Mouse (Mus musculus) forebrain, embryonic 15.5 days (tissue): ENCODE results near the gene Mdfi. TPM values are rescaled to one million over a fixed set of nuclear protein-coding genes. Genes with fewer than 3 reads are reported as not detected.

Experiments used
- ATAC-seq: fragments of 200-750 bp; cut with Nextera tagmentation; replicated peaks from 2 replicates; pipeline ENCODE4 v1.8.0; 2017; ENCODE audit warnings: mild to moderate bottlenecking, moderate TSS enrichment, moderate library complexity
- H3K27ac ChIP-seq: fragments of 300-500 bp; sonication (generic); replicated peaks from 2 replicates; pipeline ENCODE4 v1.5.1; 2015; ENCODE audit warnings: mild to moderate bottlenecking, inconsistent platforms
- H3K27me3 ChIP-seq: fragments of 300-500 bp; sonication (generic); 2 replicates; pipeline ENCODE4 v1.6.1; 2015; ENCODE audit warnings: inconsistent platforms
- H3K36me3 ChIP-seq: fragments of 300-500 bp; sonication (generic); 2 replicates; pipeline ENCODE4 v1.6.1; 2015; ENCODE audit warnings: mild to moderate bottlenecking, inconsistent platforms
- H3K4me1 ChIP-seq: fragments of 300-500 bp; sonication (generic); 2 replicates; pipeline ENCODE4 v1.6.1; 2015; ENCODE audit warnings: inconsistent platforms
- H3K4me2 ChIP-seq: fragments of 300-500 bp; sonication (generic); replicated peaks from 2 replicates; pipeline ENCODE4 v1.6.1; 2015; ENCODE audit warnings: mild to moderate bottlenecking, inconsistent platforms
- H3K4me3 ChIP-seq: fragments of 300-500 bp; sonication (generic); 2 replicates; pipeline ENCODE4 v1.5.1; 2015; ENCODE audit warnings: mild to moderate bottlenecking, inconsistent platforms
- H3K9ac ChIP-seq: fragments of 300-500 bp; sonication (generic); replicated peaks from 2 replicates; pipeline ENCODE4 v1.6.1; 2015; ENCODE audit warnings: mild to moderate bottlenecking, inconsistent platforms
- H3K9me3 ChIP-seq: fragments of 300-500 bp; sonication (generic); 2 replicates; pipeline ENCODE4 v1.6.1; 2016; ENCODE audit warnings: inconsistent platforms
- WGBS: fragments of 180-500 bp; shearing (Covaris S2); methylation state at CpG from one replicate; pipeline ENCODE4 v1.1.7; 2015; ENCODE audit warnings: mixed read lengths; 5-methylcytosine and 5-hydroxymethylcytosine counted together
- polyA plus RNA-seq: library from polyadenylated mRNA; unstranded; fragments of >200 nt; fragmentation: Nextera tagmentation; extraction: Ambion mirVana; gene quantifications from 2 replicates; pipeline ENCODE4 v1.2.1, GENCODE M21; 2015

Gene Mdfi
- polyA plus RNA-seq, 1 experiment from 2014 or later: 2.5 TPM

DNA sequence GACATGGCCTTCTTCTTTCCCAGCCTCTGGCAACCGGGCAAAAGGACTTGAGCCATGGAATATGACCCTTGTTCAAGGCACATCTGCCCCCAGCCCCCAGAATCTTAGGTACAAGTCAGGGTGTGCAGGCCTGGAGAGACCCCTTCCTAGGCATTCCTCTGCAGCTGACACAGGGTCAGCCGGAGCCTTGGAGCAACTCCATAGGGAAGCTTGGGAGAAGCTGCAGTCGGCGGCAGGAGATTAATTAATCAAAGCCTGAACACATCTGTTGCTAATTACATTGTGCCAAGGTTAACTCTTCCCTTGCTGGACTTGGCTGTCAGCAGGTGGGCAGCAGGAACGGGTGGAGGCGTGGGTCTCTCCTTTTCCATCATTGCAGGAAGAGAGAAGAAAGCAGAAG is 20.0 kb downstream of the Mdfi start:
- ATAC-seq: no peak
- Histone ChIP-seq H3K4me1 (peaks cover 6% of the 10 kb centered on the region; the same call in 1 of the 2 replicates), H3K4me3 (no peak overlapping the region), H3K36me3 (no peaks in the 10 kb centered on the region), H3K4me2 (no peak overlapping the region), H3K27ac (no peak overlapping the region), H3K9ac (no peak overlapping the region), H3K9me3 (no peaks in the 10 kb centered on the region), H3K27me3 (0 out of 2 replicates have a peak, but pooled peaks cover 3% of the 10 kb centered on the region)
- 18% methylated on average over 6 of the region's 6 CpGs for WGBS

DNA sequence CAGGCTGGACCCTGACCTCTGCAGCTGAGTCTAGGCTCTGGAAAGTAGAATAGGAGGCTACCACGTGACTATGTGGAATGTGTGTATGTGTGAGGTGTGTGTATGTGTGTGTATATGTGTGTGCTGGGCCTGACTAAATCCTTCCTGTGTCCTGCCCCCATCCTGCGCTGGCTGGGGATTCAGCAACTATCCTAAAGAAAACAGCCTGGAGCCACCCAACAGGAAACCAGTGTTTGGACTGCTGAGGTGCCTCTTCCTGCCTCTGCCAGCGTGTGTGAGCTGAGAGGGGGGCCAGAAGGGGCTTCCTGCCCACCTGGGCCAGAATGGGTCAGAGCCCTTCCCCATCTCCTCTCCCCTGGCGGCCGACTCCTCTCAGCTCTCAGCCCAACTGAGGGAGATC is 20.9 kb downstream of the Mdfi start:
- Histone ChIP-seq H3K9ac (no peak overlapping the region), H3K27ac (no peak overlapping the region), H3K36me3 (no peaks in the 10 kb centered on the region), H3K4me1 (peaks cover 6% of the 10 kb centered on the region; the same call in 1 of the 2 replicates), H3K4me2 (no peak overlapping the region), H3K27me3 (0 out of 2 replicates have a peak, but pooled peaks cover 3% of the 10 kb centered on the region), H3K9me3 (no peaks in the 10 kb centered on the region), H3K4me3 (no peak overlapping the region)
- 61% methylated on average over 5 of the region's 5 CpGs for WGBS
- peak; percentile 38; the same call in 1 of the 2 replicates for ATAC-seq

DNA sequence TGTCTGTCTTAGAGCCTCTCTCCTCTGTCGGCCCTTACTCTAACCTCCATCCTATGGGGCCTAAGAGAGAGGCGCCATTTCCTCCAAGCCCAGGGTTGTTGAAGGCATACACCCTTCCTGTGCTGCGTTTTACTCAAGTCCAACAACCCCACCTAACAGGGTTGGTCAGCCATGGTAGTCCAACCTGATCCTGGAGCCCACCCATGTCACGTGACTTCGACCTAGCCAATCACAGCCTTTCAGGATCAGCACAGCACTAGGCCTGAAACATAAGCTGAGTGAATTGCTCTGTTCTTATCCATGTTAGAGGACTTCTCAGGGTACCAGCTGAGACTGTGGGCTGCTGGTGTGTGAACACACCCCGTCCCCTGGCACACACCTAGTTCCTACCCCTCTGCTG is 22.3 kb downstream of the Mdfi start:
- H3K9me3 ChIP-seq: no peaks in the 10 kb centered on the region
- no peak overlapping the region for H3K4me2 ChIP-seq
- 0 out of 2 replicates have a peak, but pooled peaks cover 3% of the 10 kb centered on the region for H3K27me3 ChIP-seq
- peaks cover 6% of the 10 kb centered on the region; the same call in 1 of the 2 replicates for H3K4me1 ChIP-seq
- H3K36me3 ChIP-seq: no peaks in the 10 kb centered on the region
- H3K9ac ChIP-seq: no peak overlapping the region
- H3K27ac ChIP-seq: no peak overlapping the region
- ATAC-seq: no peak
- WGBS: 88% methylated on average over 6 of the region's 6 CpGs
- H3K4me3 ChIP-seq: no peak overlapping the region

DNA sequence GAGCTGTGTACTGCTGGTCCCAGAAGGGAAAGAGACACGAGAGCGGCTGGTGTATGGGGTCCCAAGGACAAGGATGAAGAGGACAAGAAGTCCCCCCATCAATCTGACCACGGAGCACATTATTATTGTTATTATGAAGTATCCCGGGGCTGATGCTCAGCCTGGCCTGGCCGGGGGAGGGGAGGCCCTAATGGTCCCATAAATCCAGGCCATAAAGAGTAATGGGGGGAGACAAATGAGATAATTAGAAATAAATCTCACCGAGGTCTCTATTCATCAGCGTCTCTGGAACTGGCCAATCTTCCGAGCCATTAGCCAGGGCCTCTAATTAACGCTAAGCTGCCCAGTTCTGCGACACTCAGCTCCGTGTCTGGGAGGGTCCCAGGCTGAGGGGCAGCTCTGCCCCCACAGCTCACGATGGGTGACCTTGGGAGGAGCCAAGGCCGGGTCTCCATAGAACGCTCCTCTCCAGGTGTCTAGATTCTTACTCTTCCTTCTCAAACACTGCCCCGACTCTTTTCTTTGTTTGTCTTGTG is 23.2 kb downstream of the Mdfi start:
- no peak overlapping the region for H3K4me2 ChIP-seq
- H3K27me3 ChIP-seq: 0 out of 2 replicates have a peak, but pooled peaks cover 3% of the 10 kb centered on the region
- H3K4me3 ChIP-seq: no peak overlapping the region
- no peak overlapping the region for H3K27ac ChIP-seq
- no peaks in the 10 kb centered on the region for H3K9me3 ChIP-seq
- ATAC-seq: no peak
- no peak overlapping the region for H3K9ac ChIP-seq
- H3K4me1 ChIP-seq: peaks cover 6% of the 10 kb centered on the region; the same call in 1 of the 2 replicates
- no peaks in the 10 kb centered on the region for H3K36me3 ChIP-seq
- WGBS: 23% methylated on average over 15 of the region's 15 CpGs

DNA sequence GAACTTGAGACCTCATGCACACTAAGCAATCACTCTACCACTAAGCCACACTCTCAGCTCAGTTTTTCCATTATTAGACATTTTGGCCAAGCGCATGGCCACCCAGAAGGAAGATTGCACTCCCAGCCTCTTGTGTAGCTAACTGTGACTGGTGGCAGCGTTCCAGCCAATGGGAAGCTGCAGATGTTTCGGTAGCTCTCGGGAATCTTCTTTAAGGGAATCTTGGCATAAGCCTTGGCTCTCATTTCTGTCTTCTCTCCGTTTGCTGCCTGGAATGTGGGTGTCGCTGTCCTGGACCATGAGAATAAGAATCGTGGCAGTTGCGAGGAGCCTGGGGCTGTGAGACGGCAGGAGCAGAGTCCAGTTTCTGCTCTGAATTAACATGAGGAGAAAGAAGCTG is 28.3 kb downstream of the Mdfi start:
- no peak overlapping the region for H3K4me2 ChIP-seq
- H3K4me1 ChIP-seq: no peaks in the 10 kb centered on the region
- no peak for ATAC-seq
- H3K36me3 ChIP-seq: no peaks in the 10 kb centered on the region
- 45% methylated on average over 9 of the region's 9 CpGs for WGBS
- H3K4me3 ChIP-seq: no peak overlapping the region
- no peak overlapping the region for H3K27ac ChIP-seq
- no peak overlapping the region for H3K9ac ChIP-seq
- no peaks in the 10 kb centered on the region for H3K27me3 ChIP-seq
- no peaks in the 10 kb centered on the region for H3K9me3 ChIP-seq

DNA sequence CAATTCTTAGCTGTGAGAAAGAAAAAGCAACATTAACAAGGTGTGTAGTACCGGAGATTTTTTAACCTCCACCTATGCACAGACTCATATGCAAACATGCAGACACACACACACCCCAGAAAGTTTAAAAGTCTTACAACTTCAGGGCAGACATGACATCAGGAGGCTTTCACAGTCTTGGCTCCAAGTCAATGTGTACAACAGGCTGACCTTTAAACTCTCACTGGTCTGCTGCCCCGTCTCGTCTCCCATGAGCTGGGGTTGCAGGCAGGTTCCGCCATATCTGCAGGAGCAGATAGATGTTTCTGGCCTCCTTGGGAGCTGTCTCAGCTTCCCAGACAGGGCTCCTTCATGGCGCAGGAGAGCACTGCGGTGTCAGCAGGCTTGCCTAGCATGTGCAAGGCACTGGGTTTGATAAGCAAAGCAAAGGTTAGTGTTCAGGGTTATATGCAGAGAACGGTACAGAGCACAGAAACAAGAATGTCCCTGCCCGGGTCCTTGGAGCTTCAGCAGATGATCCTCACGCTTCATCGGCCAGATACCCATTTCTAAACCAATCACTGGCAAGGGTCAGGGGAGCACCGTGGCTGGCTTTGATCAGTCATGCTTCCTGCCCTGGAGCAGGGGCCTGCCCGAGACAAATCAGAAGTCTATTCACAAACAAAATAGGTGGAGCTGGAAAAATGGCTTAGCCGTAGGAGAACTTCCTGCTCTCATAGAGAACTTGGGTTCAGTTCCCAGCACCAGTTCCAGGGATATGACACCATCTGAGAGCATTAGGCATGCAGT is 29.2 kb downstream of the Mdfi start:
- no peaks in the 10 kb centered on the region for H3K36me3 ChIP-seq
- no peaks in the 10 kb centered on the region for H3K9me3 ChIP-seq
- H3K27ac ChIP-seq: no peak overlapping the region
- ATAC-seq: no peak
- no peaks in the 10 kb centered on the region for H3K4me1 ChIP-seq
- WGBS: 47% methylated on average over 13 of the region's 13 CpGs
- no peaks in the 10 kb centered on the region for H3K27me3 ChIP-seq
- H3K4me3 ChIP-seq: no peak overlapping the region
- no peak overlapping the region for H3K4me2 ChIP-seq
- H3K9ac ChIP-seq: no peak overlapping the region

DNA sequence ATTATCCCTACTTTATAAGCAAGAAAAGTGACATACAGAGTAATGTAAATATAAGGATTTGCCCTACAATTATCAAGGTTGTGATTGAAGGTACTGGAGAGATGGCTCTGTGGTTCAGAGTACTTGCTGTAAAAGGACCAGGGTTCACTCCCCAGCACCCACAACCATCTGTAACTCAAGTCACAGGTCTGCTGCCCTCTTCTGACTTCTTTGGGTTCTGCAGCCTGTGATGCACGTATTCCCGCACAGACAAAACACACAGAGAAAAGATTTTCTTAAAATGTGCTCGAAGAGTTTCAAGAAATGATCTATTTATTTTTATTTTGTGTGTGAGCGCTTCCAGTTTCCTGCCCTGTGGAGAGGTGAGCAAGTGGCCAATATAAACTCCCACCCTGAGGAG is 30.8 kb downstream of the Mdfi start:
- H3K27ac ChIP-seq: no peak overlapping the region
- H3K9ac ChIP-seq: no peak overlapping the region
- no peaks in the 10 kb centered on the region for H3K9me3 ChIP-seq
- no peak for ATAC-seq
- H3K4me2 ChIP-seq: no peak overlapping the region
- H3K36me3 ChIP-seq: no peaks in the 10 kb centered on the region
- no peaks in the 10 kb centered on the region for H3K27me3 ChIP-seq
- H3K4me1 ChIP-seq: no peaks in the 10 kb centered on the region
- 86% methylated on average over 4 of the region's 4 CpGs for WGBS
- H3K4me3 ChIP-seq: no peak overlapping the region

DNA sequence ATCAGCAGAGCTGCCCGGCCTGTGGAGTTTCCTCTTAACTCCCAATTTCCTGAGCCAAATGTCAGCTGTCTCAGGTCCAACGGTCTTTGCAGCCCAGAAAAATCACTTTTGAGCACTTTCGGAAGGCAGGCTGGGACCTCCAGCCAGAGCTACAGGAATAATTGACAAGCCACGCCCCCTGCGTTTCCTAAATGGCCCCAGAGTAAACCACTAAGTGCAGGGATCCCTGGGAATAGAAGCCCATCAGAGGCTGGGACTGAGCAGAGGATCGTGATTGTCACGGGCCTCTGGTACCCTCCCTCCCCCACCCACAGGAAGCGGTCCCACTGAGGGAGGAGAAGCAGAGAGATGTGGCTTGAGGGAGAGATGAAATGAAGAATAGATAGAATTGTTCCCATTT is 31.7 kb downstream of the Mdfi start:
- ATAC-seq: no peak
- 9% methylated on average over 8 of the region's 8 CpGs for WGBS
- H3K9me3 ChIP-seq: no peaks in the 10 kb centered on the region
- H3K27me3 ChIP-seq: no peaks in the 10 kb centered on the region
- H3K36me3 ChIP-seq: no peaks in the 10 kb centered on the region
- no peaks in the 10 kb centered on the region for H3K4me1 ChIP-seq
- no peak overlapping the region for H3K27ac ChIP-seq
- no peak overlapping the region for H3K4me3 ChIP-seq
- H3K4me2 ChIP-seq: no peak overlapping the region
- H3K9ac ChIP-seq: no peak overlapping the region

DNA sequence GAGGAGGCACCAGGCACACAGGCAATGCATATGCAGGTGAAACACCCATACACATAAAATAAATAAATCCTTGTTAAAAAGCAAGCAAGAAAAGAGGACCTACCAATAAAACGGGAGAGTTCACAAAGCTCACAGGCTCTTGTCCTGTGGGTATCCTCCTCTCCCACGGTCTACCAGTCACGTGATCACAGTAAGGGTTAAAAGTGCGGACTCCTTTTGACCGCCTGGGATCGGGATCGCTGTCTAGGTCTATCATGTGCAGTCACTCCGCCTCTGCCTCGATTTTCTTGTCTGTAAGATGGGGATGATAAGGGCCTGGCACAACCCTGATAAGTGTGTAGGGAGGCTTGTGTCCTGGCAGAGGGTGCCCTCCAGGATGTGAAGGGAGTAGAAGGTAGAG is 37.1 kb downstream of the Mdfi start:
- H3K27ac ChIP-seq: no peak overlapping the region
- H3K4me2 ChIP-seq: no peak overlapping the region
- H3K9me3 ChIP-seq: no peaks in the 10 kb centered on the region
- H3K9ac ChIP-seq: no peak overlapping the region
- no peaks in the 10 kb centered on the region for H3K27me3 ChIP-seq
- ATAC-seq: no peak
- WGBS: 82% methylated on average over 9 of the region's 9 CpGs
- no peaks in the 10 kb centered on the region for H3K36me3 ChIP-seq
- no peak overlapping the region for H3K4me3 ChIP-seq
- H3K4me1 ChIP-seq: peaks cover 13% of the 10 kb centered on the region

DNA sequence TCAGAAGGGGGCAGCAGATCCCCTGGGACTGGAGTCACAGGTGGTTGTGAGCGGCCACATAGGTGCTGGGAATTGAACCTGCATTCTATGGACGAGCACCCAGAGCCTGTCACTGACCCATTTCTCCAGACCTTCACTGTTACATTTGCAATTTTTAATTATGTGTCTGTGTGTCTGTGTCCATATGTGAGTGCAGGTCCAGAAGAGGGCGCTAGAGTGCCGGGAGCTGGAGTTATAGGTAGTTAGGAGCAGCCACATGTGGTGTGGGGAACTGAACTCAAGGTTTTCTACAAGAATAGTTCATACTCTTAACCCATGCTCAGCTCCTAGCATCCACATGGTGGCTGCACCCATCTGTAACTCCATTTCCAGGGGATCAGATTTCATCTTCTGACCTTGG is 37.5 kb downstream of the Mdfi start:
- H3K27me3 ChIP-seq: no peaks in the 10 kb centered on the region
- ATAC-seq: no peak
- H3K4me2 ChIP-seq: no peak overlapping the region
- 73% methylated on average over 4 of the region's 4 CpGs for WGBS
- no peak overlapping the region for H3K4me3 ChIP-seq
- no peaks in the 10 kb centered on the region for H3K36me3 ChIP-seq
- H3K27ac ChIP-seq: no peak overlapping the region
- H3K9me3 ChIP-seq: no peaks in the 10 kb centered on the region
- H3K4me1 ChIP-seq: peaks cover 16% of the 10 kb centered on the region
- H3K9ac ChIP-seq: no peak overlapping the region

DNA sequence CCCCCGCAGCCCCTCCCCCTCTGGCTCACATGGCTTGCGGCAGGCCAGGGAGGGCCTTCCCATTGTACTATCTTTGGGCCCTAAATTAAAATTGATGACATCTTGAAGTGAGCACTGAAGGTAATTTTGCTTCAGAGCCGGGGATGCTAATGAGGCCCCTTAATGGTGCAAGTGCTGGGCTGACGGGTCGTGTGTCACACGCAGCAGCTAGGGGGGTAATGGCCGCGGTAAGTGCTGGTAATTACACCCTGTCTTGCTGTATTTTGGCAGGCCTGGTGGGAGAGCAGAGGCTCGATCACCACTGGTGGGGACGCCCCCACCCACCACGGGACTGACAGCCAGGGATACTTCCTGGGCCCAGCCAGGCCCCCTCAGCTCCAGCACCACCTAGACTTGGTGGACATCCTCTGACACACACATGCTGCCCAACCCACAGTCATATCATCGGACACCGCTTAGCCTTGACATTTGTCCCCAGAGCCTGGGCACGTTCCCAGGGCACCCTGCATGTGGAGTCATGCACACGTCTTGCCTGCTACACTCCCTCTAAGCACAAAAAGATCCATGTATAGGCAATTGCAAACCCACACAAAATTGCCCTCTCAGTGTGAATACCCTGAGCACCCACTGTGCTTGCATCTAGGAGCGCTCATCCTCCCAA is 38.2 kb downstream of the Mdfi start:
- H3K4me3 ChIP-seq: no peak overlapping the region
- H3K9me3 ChIP-seq: no peaks in the 10 kb centered on the region
- H3K9ac ChIP-seq: no peak overlapping the region
- peak overlapping the region; percentile 44; the same call in 1 of the 2 replicates for H3K27ac ChIP-seq
- 43% methylated on average over 16 of the region's 16 CpGs for WGBS
- H3K27me3 ChIP-seq: no peaks in the 10 kb centered on the region
- H3K4me1 ChIP-seq: peaks cover 16% of the 10 kb centered on the region
- no peak overlapping the region for H3K4me2 ChIP-seq
- ATAC-seq: peak; percentile 41
- no peaks in the 10 kb centered on the region for H3K36me3 ChIP-seq

DNA sequence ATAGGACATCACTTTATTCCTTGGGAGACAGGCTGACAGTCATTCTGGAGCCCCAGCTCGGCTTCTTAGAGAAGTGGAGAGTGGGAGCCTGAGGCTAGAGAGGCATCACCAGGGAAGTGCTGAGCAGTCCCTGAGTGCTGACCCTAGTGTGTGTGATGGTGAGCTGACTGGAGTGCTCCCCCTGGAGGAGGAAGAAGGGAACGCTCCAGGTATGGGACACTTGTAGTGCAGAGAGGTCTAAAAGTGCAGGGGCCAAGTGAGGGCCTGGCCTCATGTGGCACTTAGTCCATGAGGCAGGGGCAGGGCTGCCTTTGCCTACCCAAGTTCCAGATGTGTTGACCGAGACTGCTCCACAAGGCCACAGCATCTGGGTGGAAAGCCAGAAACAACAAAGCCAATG is 39.0 kb downstream of the Mdfi start:
- H3K9ac ChIP-seq: no peak overlapping the region
- H3K4me3 ChIP-seq: no peak overlapping the region
- no peak overlapping the region for H3K27ac ChIP-seq
- H3K27me3 ChIP-seq: no peaks in the 10 kb centered on the region
- H3K4me2 ChIP-seq: no peak overlapping the region
- H3K4me1 ChIP-seq: peaks cover 16% of the 10 kb centered on the region
- H3K9me3 ChIP-seq: no peaks in the 10 kb centered on the region
- H3K36me3 ChIP-seq: no peaks in the 10 kb centered on the region
- no peak for ATAC-seq
- 48% methylated on average over 3 of the region's 3 CpGs for WGBS
